ENCODE assay signal across 28 mouse cellular contexts in genomic region chr12:101758698-101759097, GRCm38 (mm10). TPM values are rescaled to one million over a fixed set of nuclear protein-coding genes. Genes with fewer than 3 reads are reported as not detected.
A peak's percentile ranks its signal among the peaks of the same experiment; 100 is the strongest.
DNase-seq lines count a peak whose midpoint lies in the region; ATAC-seq and TF ChIP-seq lines count a peak whose summit lies in the region.
"Had no signal": no experiment of that assay in that cellular context is flagged by ENCODE, and none has a peak within 500 bp of the region (broad histone marks: within the 10 kb centered on the region; RNA-seq: fewer than 3 reads in every experiment).

No protein-coding gene starts in this region.

- H3K9me3 ChIP-seq in liver, postnatal 0 days (ENCODE audit: low read length), result no peaks in the 10 kb centered on the region
- H3K9me3 ChIP-seq in intestine, embryonic 16.5 days (ENCODE audit: control insufficient read depth, low read length), result no peaks in the 10 kb centered on the region
- H3K9me3 ChIP-seq in stomach, embryonic 16.5 days (replicated peaks; ENCODE audit: control insufficient read depth, low read length), result no peaks in the 10 kb centered on the region
- H3K9me3 ChIP-seq: forebrain, embryonic 13.5 days; heart, embryonic 10.5 days; heart, embryonic 15.5 days; hindbrain, embryonic 12.5 days; limb, embryonic 13.5 days; liver, embryonic 15.5 days; megakaryocyte, embryonic 14.5 days; midbrain, embryonic 12.5 days; neural tube, embryonic 12.5 days had no signal

- H3K9ac ChIP-seq in liver, postnatal 0 days (replicated peaks), result no peak overlapping the region
- no peak overlapping the region for H3K9ac ChIP-seq in intestine, embryonic 16.5 days (ENCODE audit: low read depth, low read length)
- H3K9ac ChIP-seq in stomach, embryonic 16.5 days (ENCODE audit: low read length), result no peak overlapping the region
- H3K9ac ChIP-seq: forebrain, embryonic 13.5 days; heart, embryonic 15.5 days; hindbrain, embryonic 12.5 days; limb, embryonic 13.5 days; liver, embryonic 15.5 days; midbrain, embryonic 12.5 days; neural tube, embryonic 12.5 days had no signal

- TF ChIP-seq EP300 in liver, postnatal 0 days (IDR thresholded peaks at IDR 0.05; ENCODE audit: low read depth), result no peak

- H3K27ac ChIP-seq in liver, postnatal 0 days (ENCODE audit: low read depth), result no peak overlapping the region
- H3K27ac ChIP-seq in intestine, embryonic 16.5 days (ENCODE audit: low read length), result peak overlapping the region; percentile 78
- peak overlapping the region; percentile 39; the same call in 1 of the 2 replicates for H3K27ac ChIP-seq in stomach, embryonic 16.5 days (ENCODE audit: low read length)
- H3K27ac ChIP-seq: forebrain, embryonic 13.5 days; heart, embryonic 10.5 days; heart, embryonic 15.5 days; hindbrain, embryonic 12.5 days; hindbrain, postnatal 0 days; left cerebral cortex, adult 2 months; limb, embryonic 13.5 days; liver, embryonic 15.5 days; midbrain, embryonic 12.5 days; neural tube, embryonic 12.5 days had no signal

- no peak for DNase-seq in liver, postnatal 0 days
- no peak for DNase-seq in liver
- DNase-seq in adrenal gland, postnatal 25 days, result no peak
- no peak for DNase-seq in kidney, adult 9 months
- DNase-seq: adrenal gland, postnatal 36 days; cerebellum, adult 18-20 months; cerebellum, postnatal 25 days; gastrocnemius, postnatal 14 days; heart, adult 11 months; kidney, adult 18-20 months; lung, postnatal 4 days; right cerebral cortex, adult 18-20 months had no signal

- no peaks in the 10 kb centered on the region for H3K36me3 ChIP-seq in liver, postnatal 0 days (replicated peaks; ENCODE audit: insufficient read depth, low read length)
- H3K36me3 ChIP-seq in intestine, embryonic 16.5 days (ENCODE audit: control insufficient read depth, insufficient read depth, low read length), result no peaks in the 10 kb centered on the region
- no peaks in the 10 kb centered on the region for H3K36me3 ChIP-seq in stomach, embryonic 16.5 days (ENCODE audit: control insufficient read depth, insufficient read depth, low read length)
- H3K36me3 ChIP-seq: heart, embryonic 10.5 days; heart, embryonic 15.5 days; hindbrain, embryonic 12.5 days; liver, embryonic 15.5 days; midbrain, embryonic 12.5 days; neural tube, embryonic 12.5 days had no signal

- H3K4me3 ChIP-seq in liver, postnatal 0 days (ENCODE audit: low read depth, low read length), result no peak overlapping the region
- no peak overlapping the region for H3K4me3 ChIP-seq in intestine, embryonic 16.5 days (ENCODE audit: low read length)
- H3K4me3 ChIP-seq in stomach, embryonic 16.5 days (replicated peaks; ENCODE audit: low read length), result no peak overlapping the region
- H3K4me3 ChIP-seq: forebrain, embryonic 13.5 days; heart, embryonic 10.5 days; heart, embryonic 15.5 days; hindbrain, embryonic 12.5 days; left cerebral cortex, adult 2 months; limb, embryonic 13.5 days; liver, embryonic 15.5 days; megakaryocyte, embryonic 14.5 days; midbrain, embryonic 12.5 days; myocyte; neural tube, embryonic 12.5 days had no signal

- TF ChIP-seq CTCF in liver, postnatal 0 days (IDR thresholded peaks at IDR 0.05; ENCODE audit: low read depth), result no peak

- ATAC-seq in liver, postnatal 0 days, result peak; percentile 35
- 0 out of 2 replicates have a peak, but pooled peaks have one; percentile 33 for ATAC-seq in granulocyte monocyte progenitor cell, adult 5-6 weeks (replicated peaks; ENCODE audit: poor library complexity, severe bottlenecking)
- peak; percentile 87 for ATAC-seq in intestine, embryonic 16.5 days
- ATAC-seq in stomach, embryonic 16.5 days (ENCODE audit: insufficient read depth, low FRiP score), result peak; percentile 67; the same call in 1 of the 2 replicates
- ATAC-seq: CD4-positive, CD25-positive, alpha-beta regulatory T cell, adult 4 months; forebrain, embryonic 13.5 days; hindbrain, postnatal 0 days had no signal

- H3K4me2 ChIP-seq in liver, postnatal 0 days (ENCODE audit: low read depth, low read length), result no peak overlapping the region
- H3K4me2 ChIP-seq in intestine, embryonic 16.5 days (ENCODE audit: low read depth, low read length), result no peak overlapping the region
- H3K4me2 ChIP-seq in stomach, embryonic 16.5 days (ENCODE audit: low read depth, low read length), result no peak overlapping the region
- H3K4me2 ChIP-seq: forebrain, embryonic 13.5 days; heart, embryonic 15.5 days; hindbrain, embryonic 12.5 days; limb, embryonic 13.5 days; liver, embryonic 15.5 days; midbrain, embryonic 12.5 days; neural tube, embryonic 12.5 days had no signal

- H3K4me1 ChIP-seq in liver, postnatal 0 days (ENCODE audit: insufficient read depth), result no peaks in the 10 kb centered on the region
- H3K4me1 ChIP-seq in intestine, embryonic 16.5 days (ENCODE audit: control insufficient read depth, insufficient read depth, low read length), result no peaks in the 10 kb centered on the region; the same call in 1 of the 2 replicates
- peaks cover 7% of the 10 kb centered on the region; the same call in 1 of the 2 replicates for H3K4me1 ChIP-seq in stomach, embryonic 16.5 days (ENCODE audit: control insufficient read depth, insufficient read depth, low read length)
- H3K4me1 ChIP-seq: forebrain, embryonic 13.5 days; heart, embryonic 10.5 days; heart, embryonic 15.5 days; hindbrain, embryonic 12.5 days; liver, embryonic 15.5 days; megakaryocyte, embryonic 14.5 days; midbrain, embryonic 12.5 days; neural tube, embryonic 12.5 days had no signal

- no peaks in the 10 kb centered on the region for H3K27me3 ChIP-seq in liver, postnatal 0 days (ENCODE audit: insufficient read depth, low read length)
- H3K27me3 ChIP-seq in intestine, embryonic 16.5 days (replicated peaks; ENCODE audit: control insufficient read depth, insufficient read depth, low read length), result no peaks in the 10 kb centered on the region
- no peaks in the 10 kb centered on the region for H3K27me3 ChIP-seq in stomach, embryonic 16.5 days (ENCODE audit: control insufficient read depth, insufficient read depth, low read length)
- H3K27me3 ChIP-seq: forebrain, embryonic 13.5 days; heart, embryonic 15.5 days; hindbrain, embryonic 12.5 days; limb, embryonic 13.5 days; liver, embryonic 15.5 days; megakaryocyte, embryonic 14.5 days; midbrain, embryonic 12.5 days; neural tube, embryonic 12.5 days had no signal

RNA-seq across cellular contexts. Expression of gene Tc2n, which starts 40.4 kb away (rescaled TPM):
- 0.20 and 0.33 TPM in 2 replicates for polyA plus RNA-seq in liver, postnatal 0 days (2015; fragmentation: Nextera tagmentation; extraction: Ambion mirVana)
- total RNA-seq in granulocyte monocyte progenitor cell, adult 5-6 weeks (2014; fragmentation: Nextera tagmentation), result not detected in 2 replicates
- not detected in 2 replicates for total RNA-seq in granulocyte monocyte progenitor cell, adult 5-6 weeks (2017)
- polyA plus RNA-seq in intestine, embryonic 16.5 days (2015; fragmentation: Nextera tagmentation; extraction: Ambion mirVana), result 3.6 and 4.3 TPM in 2 replicates
- polyA plus RNA-seq in stomach, embryonic 16.5 days (2015; fragmentation: Nextera tagmentation; extraction: Ambion mirVana), result 4.5 and 5.1 TPM in 2 replicates
- 0.67 and 1.3 TPM in 2 replicates for total RNA-seq in adrenal gland, postnatal 25 days (2021)
- polyA plus RNA-seq: myocyte; neural tube, embryonic 12.5 days had no signal

Comparison
In these comparisons a context has a peak if more than half of its experiments do, and no peak if none do; other contexts are left out.
1. ATAC-seq: peak in every context shown above with its lines; median percentile 87 in intestine, embryonic 16.5 days; 67 in stomach, embryonic 16.5 days; 35 in liver, postnatal 0 days; 33 in granulocyte monocyte progenitor cell, adult 5-6 weeks.